Mouse (Mus musculus) lung, embryonic 14.5 days (tissue): ENCODE data around the gene Vcl. TPM values are rescaled to one million over a fixed set of nuclear protein-coding genes. Genes with fewer than 3 reads are reported as not detected.

Experiments
- ATAC-seq: fragments of 200-750 bp; cut with Nextera tagmentation; 2 replicates; pipeline ENCODE4 v1.8.0; 2017; ENCODE audit warnings: mild to moderate bottlenecking, moderate TSS enrichment, moderate library complexity; ENCODE audit not compliant: insufficient read depth
- DNase-seq: peaks from one replicate; pipeline ENCODE4 v3.0.0-alpha.2; 2015
- H3K27ac ChIP-seq: fragments of 300-500 bp; sonication (generic); 2 replicates; pipeline ENCODE4 v1.5.1; 2014; ENCODE audit warnings: low read depth, mild to moderate bottlenecking, moderate library complexity
- H3K27me3 ChIP-seq: fragments of 300-500 bp; sonication (generic); 2 replicates; pipeline ENCODE4 v1.6.1; 2014; ENCODE audit warnings: low read length, control low read depth; ENCODE audit not compliant: insufficient read depth
- H3K36me3 ChIP-seq: fragments of 300-500 bp; sonication (generic); 2 replicates; pipeline ENCODE4 v1.6.1; 2014; ENCODE audit warnings: control low read depth; ENCODE audit not compliant: insufficient read depth
- H3K4me1 ChIP-seq: fragments of 300-500 bp; sonication (generic); 2 replicates; pipeline ENCODE4 v1.6.1; 2014; ENCODE audit warnings: antibody characterized with exemption, control low read depth; ENCODE audit not compliant: insufficient read depth
- H3K4me2 ChIP-seq: fragments of 300-500 bp; sonication (generic); 2 replicates; pipeline ENCODE4 v1.6.1; 2014; ENCODE audit warnings: mild to moderate bottlenecking
- H3K4me3 ChIP-seq: fragments of 300-500 bp; sonication (generic); 2 replicates; pipeline ENCODE4 v1.5.1; 2014; ENCODE audit warnings: low read depth, low read length
- H3K9ac ChIP-seq: fragments of 300-500 bp; sonication (generic); 2 replicates; pipeline ENCODE4 v1.6.1; 2014
- H3K9me3 ChIP-seq: fragments of 300-500 bp; sonication (generic); 2 replicates; pipeline ENCODE4 v1.6.1; 2016; ENCODE audit warnings: low read depth, low read length, control low read depth
- CTCF ChIP-seq: IDR thresholded peaks from 2 replicates; pipeline ENCODE4 v1.5.1; 2016; ENCODE audit warnings: antibody characterized with exemption, low read depth
- WGBS: fragments of 180-500 bp; shearing (Covaris S2); extraction: QIAGEN DNeasy Blood & Tissue Kit; methylation state at CpG from one replicate; pipeline ENCODE4 v1.1.7; 2014; 5-methylcytosine and 5-hydroxymethylcytosine counted together
- polyA plus RNA-seq: library from polyadenylated mRNA; unstranded; fragments of >200 nt; fragmentation: Nextera tagmentation; extraction: Ambion mirVana; gene quantifications from 2 replicates; pipeline ENCODE4 v1.2.1, GENCODE M21; 2014

Gene Vcl
- polyA plus RNA-seq, 1 experiment from 2014 or later, result 64.3 TPM

GRCm38 (mm10) chr14:20969066-20969465 lies 39.9 kb downstream of the Vcl start:
- ATAC-seq, result no peak
- no peak for TF ChIP-seq CTCF
- H3K4me2 ChIP-seq, result no peak overlapping the region
- WGBS, result 80% methylated on average over 1 of the region's 1 CpGs
- H3K9ac ChIP-seq, result no peak overlapping the region
- H3K36me3 ChIP-seq, result no peaks in the 10 kb centered on the region
- no peak overlapping the region for H3K27ac ChIP-seq
- H3K9me3 ChIP-seq, result no peaks in the 10 kb centered on the region
- no peaks in the 10 kb centered on the region for H3K27me3 ChIP-seq
- H3K4me3 ChIP-seq, result no peak overlapping the region
- no peaks in the 10 kb centered on the region for H3K4me1 ChIP-seq
- DNase-seq, result no peak

GRCm38 (mm10) chr14:20970389-20970788 lies 41.2 kb downstream of the Vcl start:
- 45% methylated on average over 6 of the region's 6 CpGs for WGBS
- no peak overlapping the region for H3K4me3 ChIP-seq
- H3K4me1 ChIP-seq, result no peaks in the 10 kb centered on the region
- no peaks in the 10 kb centered on the region for H3K9me3 ChIP-seq
- no peaks in the 10 kb centered on the region for H3K36me3 ChIP-seq
- no peak overlapping the region for H3K27ac ChIP-seq
- no peak for ATAC-seq
- no peak overlapping the region for H3K9ac ChIP-seq
- H3K4me2 ChIP-seq, result no peak overlapping the region
- H3K27me3 ChIP-seq, result no peaks in the 10 kb centered on the region
- no peak for TF ChIP-seq CTCF
- DNase-seq, result peak; percentile 35

GRCm38 (mm10) chr14:20970927-20971326 lies 41.7 kb downstream of the Vcl start:
- Histone ChIP-seq H3K27ac (no peak overlapping the region), H3K9ac (no peak overlapping the region), H3K36me3 (no peaks in the 10 kb centered on the region), H3K4me3 (no peak overlapping the region), H3K27me3 (no peaks in the 10 kb centered on the region), H3K9me3 (no peaks in the 10 kb centered on the region), H3K4me1 (no peaks in the 10 kb centered on the region), H3K4me2 (no peak overlapping the region)
- ATAC-seq (no peak), DNase-seq (no peak)
- WGBS, result 92% methylated on average over 9 of the region's 9 CpGs
- TF ChIP-seq CTCF, result no peak

GRCm38 (mm10) chr14:20973821-20974220 lies 44.6 kb downstream of the Vcl start:
- Histone ChIP-seq H3K9me3 (no peaks in the 10 kb centered on the region), H3K27ac (no peak overlapping the region), H3K4me1 (no peaks in the 10 kb centered on the region), H3K4me2 (no peak overlapping the region), H3K9ac (no peak overlapping the region), H3K36me3 (no peaks in the 10 kb centered on the region), H3K4me3 (no peak overlapping the region), H3K27me3 (no peaks in the 10 kb centered on the region)
- DNase-seq (no peak), ATAC-seq (no peak)
- TF ChIP-seq CTCF, result no peak

GRCm38 (mm10) chr14:20976741-20977140 lies 47.5 kb downstream of the Vcl start:
- Histone ChIP-seq H3K27ac (no peak overlapping the region), H3K9me3 (no peaks in the 10 kb centered on the region), H3K4me2 (no peak overlapping the region), H3K4me1 (no peaks in the 10 kb centered on the region), H3K4me3 (no peak overlapping the region), H3K9ac (no peak overlapping the region), H3K27me3 (no peaks in the 10 kb centered on the region), H3K36me3 (no peaks in the 10 kb centered on the region)
- ATAC-seq (no peak), DNase-seq (peak; percentile 54)
- no peak for TF ChIP-seq CTCF
- 27% methylated on average over 1 of the region's 1 CpGs for WGBS

GRCm38 (mm10) chr14:20977726-20978125 lies 48.5 kb downstream of the Vcl start:
- Histone ChIP-seq H3K4me3 (no peak overlapping the region), H3K4me2 (no peak overlapping the region), H3K27ac (no peak overlapping the region), H3K36me3 (no peaks in the 10 kb centered on the region; the same call in 1 of the 2 replicates), H3K9ac (no peak overlapping the region), H3K4me1 (no peaks in the 10 kb centered on the region), H3K9me3 (no peaks in the 10 kb centered on the region), H3K27me3 (no peaks in the 10 kb centered on the region)
- TF ChIP-seq CTCF, result no peak
- 54% methylated on average over 2 of the region's 2 CpGs for WGBS
- ATAC-seq, result no peak
- no peak for DNase-seq

GRCm38 (mm10) chr14:20983832-20984231 lies 54.6 kb downstream of the Vcl start:
- H3K9me3 ChIP-seq, result no peaks in the 10 kb centered on the region
- DNase-seq (peak; percentile 73), ATAC-seq (no peak; the same call in 1 of the 2 replicates)
- no peaks in the 10 kb centered on the region for H3K27me3 ChIP-seq
- no peak for TF ChIP-seq CTCF
- H3K4me1 ChIP-seq, result no peaks in the 10 kb centered on the region
- H3K4me3 ChIP-seq, result no peak overlapping the region
- no peak overlapping the region; the same call in 1 of the 2 replicates for H3K27ac ChIP-seq
- no peak overlapping the region for H3K9ac ChIP-seq
- peaks cover 17% of the 10 kb centered on the region for H3K36me3 ChIP-seq
- H3K4me2 ChIP-seq, result no peak overlapping the region
- WGBS, result 52% methylated on average over 2 of the region's 2 CpGs

- ATAC-seq (no peak), DNase-seq (peak; percentile 28)
- H3K4me1 ChIP-seq, result no peaks in the 10 kb centered on the region
- H3K4me3 ChIP-seq, result no peak overlapping the region
- H3K27me3 ChIP-seq, result no peaks in the 10 kb centered on the region
- peaks cover 17% of the 10 kb centered on the region for H3K36me3 ChIP-seq
- no peaks in the 10 kb centered on the region for H3K9me3 ChIP-seq
- no peak for TF ChIP-seq CTCF
- WGBS, result 37% methylated on average over 3 of the region's 3 CpGs
- H3K27ac ChIP-seq, result no peak overlapping the region
- H3K4me2 ChIP-seq, result no peak overlapping the region
- no peak overlapping the region for H3K9ac ChIP-seq
Observed at GRCm38 (mm10) chr14:20985482-20985881, 56.3 kb downstream of the Vcl start.
